Mouse (Mus musculus) liver, adult 2 months (tissue): ENCODE data around the gene Phf19. TPM values are rescaled to one million over a fixed set of nuclear protein-coding genes. Genes with fewer than 3 reads are reported as not detected.

Experiments used
- DNase-seq: peaks from one replicate; pipeline ENCODE4 v3.0.0-alpha.2; 2011; ENCODE audit warnings: low read depth, low spot score; ENCODE audit errors: extremely low read depth
- H3K27ac ChIP-seq: fragments of 200-500 bp; replicated peaks from 2 replicates; pipeline ENCODE4 v1.5.1; 2012; ENCODE audit warnings: low read depth, mild to moderate bottlenecking, control low read depth, inconsistent platforms, low read length; ENCODE audit not compliant: insufficient read depth
- H3K27me3 ChIP-seq: fragments of 200-500 bp; 2 replicates; pipeline ENCODE4 v1.6.1; 2012; ENCODE audit warnings: mild to moderate bottlenecking, moderate library complexity, low read length, inconsistent platforms; ENCODE audit not compliant: control insufficient read depth, insufficient read depth
- H3K36me3 ChIP-seq: fragments of 200-500 bp; 2 replicates; pipeline ENCODE4 v1.6.1; 2012; ENCODE audit warnings: low read length, inconsistent platforms; ENCODE audit not compliant: control insufficient read depth, insufficient read depth
- H3K4me1 ChIP-seq: fragments of 200-500 bp; 2 replicates; pipeline ENCODE4 v1.6.1; 2011; ENCODE audit warnings: low read length; ENCODE audit not compliant: control insufficient read depth, insufficient read depth
- H3K4me3 ChIP-seq: fragments of 200-500 bp; 2 replicates; pipeline ENCODE4 v1.5.1; 2011; ENCODE audit warnings: low read depth, mild to moderate bottlenecking, control low read depth, low read length, moderate library complexity; ENCODE audit not compliant: insufficient read depth
- H3K79me2 ChIP-seq: fragments of 200-500 bp; 2 replicates; pipeline ENCODE4 v1.6.1; 2012; ENCODE audit warnings: inconsistent platforms, mild to moderate bottlenecking, low read length, moderate library complexity; ENCODE audit not compliant: control insufficient read depth, insufficient read depth
- H3K9ac ChIP-seq: fragments of 200-500 bp; 2 replicates; pipeline ENCODE4 v1.6.1; 2012; ENCODE audit warnings: low read depth, mild to moderate bottlenecking, control low read depth, inconsistent platforms, low read length
- CTCF ChIP-seq: fragments of 200-500 bp; IDR thresholded peaks from 2 replicates; pipeline ENCODE4 v1.5.1; 2011; ENCODE audit warnings: low read depth, low read length, control low read depth
- POLR2A ChIP-seq: fragments of 200-500 bp; IDR thresholded peaks from 2 replicates; pipeline ENCODE4 v1.6.1; 2011; ENCODE audit warnings: low read length, control low read depth; ENCODE audit not compliant: insufficient read depth; ENCODE audit errors: extremely low read depth
- WGBS: fragments of 180-500 bp; shearing (Covaris S2); methylation state at CpG from one replicate; pipeline ENCODE4 v1.1.7; 2018; 5-methylcytosine and 5-hydroxymethylcytosine counted together
- polyA plus RNA-seq: library from polyadenylated mRNA; depleted of rRNA; stranded (reverse); fragments of >200 nt; gene quantifications from 2 replicates; pipeline ENCODE4 v1.2.3, GENCODE M21; 2012
- total RNA-seq: library from RNA; depleted of rRNA; stranded (reverse); fragments of >200 nt; gene quantifications from 2 replicates; pipeline ENCODE4 v1.2.3, GENCODE M21; 2014

Gene Phf19
- total and polyA plus RNA-seq, 2 experiments: 0.21 to 0.55 TPM

DNA sequence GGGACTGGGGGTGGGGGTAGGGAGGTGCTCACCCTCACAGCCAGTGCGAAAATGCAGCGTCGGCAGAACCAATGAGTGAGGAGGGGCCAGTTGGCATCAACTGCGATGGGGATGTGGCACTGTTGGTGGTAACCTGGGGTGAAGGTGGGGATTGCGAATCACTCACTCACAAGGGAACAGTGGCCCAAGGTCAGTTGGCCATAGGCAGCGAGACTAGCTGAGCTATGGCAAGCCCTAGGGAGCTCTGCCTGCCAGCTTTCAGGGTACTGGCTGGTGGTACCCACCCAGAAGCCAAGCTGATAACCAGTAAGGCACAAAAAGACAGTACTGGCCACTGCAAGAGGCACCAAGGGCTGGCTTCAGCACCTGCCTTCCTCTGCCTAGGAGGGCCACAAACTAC is 7.4 kb downstream of the Phf19 start:
- Histone ChIP-seq H3K9ac (no peak overlapping the region), H3K27me3 (no peaks in the 10 kb centered on the region), H3K4me1 (peaks cover 10% of the 10 kb centered on the region; the same call in 1 of the 2 replicates), H3K79me2 (no peaks in the 10 kb centered on the region), H3K27ac (no peak overlapping the region), H3K36me3 (no peaks in the 10 kb centered on the region), H3K4me3 (no peak overlapping the region)
- TF ChIP-seq CTCF (no peak), POLR2A (no peak)
- WGBS: 90% methylated on average over 6 of the region's 6 CpGs
- DNase-seq: no peak

DNA sequence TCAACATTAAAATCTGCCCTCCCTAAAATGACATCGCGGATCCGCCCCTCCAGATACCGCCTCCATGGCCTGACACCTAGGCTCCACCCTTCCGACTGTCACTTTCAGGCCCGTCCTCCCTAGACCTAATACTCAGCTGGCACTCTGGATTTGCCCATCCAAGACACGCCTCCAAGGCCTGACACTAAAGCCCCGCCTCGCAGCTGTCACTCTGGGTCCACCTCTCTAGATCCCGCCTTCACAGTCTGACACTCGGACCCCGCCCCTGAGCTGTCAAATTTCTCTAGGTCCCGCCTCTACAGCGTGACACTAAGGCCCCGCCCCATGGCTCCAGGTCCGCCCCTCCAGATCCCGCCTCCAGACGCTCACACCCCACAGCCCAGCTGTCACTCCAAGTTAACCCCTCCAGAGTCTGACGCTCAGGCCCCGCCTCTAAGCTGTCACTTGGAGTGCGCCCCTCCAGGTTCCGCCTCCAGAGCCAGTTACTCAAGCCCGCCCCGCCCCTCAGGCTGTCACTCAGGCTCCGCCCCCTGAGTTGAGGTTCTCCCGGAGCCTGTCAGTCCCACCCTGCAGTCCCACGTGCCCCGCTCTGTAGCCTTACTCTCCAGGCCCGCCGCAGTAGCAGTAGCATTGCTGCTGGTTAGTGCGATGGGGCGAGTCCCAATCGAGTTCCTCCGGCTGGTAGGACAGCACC is 8.8 kb downstream of the Phf19 start:
- WGBS: 2% methylated on average over 34 of the region's 34 CpGs

DNA sequence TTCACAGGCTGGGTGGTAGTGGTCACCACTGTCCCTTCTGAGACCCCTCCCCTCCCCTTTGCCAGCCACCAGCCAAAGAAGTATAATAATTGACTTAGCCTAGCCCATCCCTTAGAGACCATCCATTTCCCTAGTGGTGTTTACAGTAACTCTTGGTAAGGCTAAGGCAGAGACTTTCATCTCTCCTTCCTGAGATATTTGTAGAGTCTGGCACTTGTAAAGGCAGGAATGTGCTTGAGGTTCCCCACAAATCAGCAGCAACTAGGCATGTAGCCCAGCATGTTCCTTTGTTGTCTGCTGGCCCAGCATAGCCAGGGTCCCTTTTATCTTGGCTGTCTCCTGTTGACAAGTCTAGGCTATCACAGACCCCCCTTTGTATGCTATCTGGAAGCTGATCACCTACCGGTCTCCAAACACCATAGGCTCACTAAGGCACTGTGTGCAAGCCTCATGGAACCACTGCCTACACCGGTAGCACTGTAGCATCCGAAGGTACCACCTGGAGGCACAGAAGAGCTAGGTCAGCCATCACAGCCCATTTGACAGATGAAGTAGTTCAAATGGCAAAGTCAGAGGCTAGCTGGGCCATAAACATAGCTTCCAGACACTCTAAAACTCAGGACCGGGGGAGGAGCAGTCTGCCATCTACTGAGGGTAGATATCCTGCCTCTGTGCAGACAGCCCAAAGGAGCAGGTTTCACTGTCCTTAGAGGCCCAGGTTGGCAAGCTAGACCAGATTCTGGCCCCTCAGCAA is 10.0 kb downstream of the Phf19 start:
- Histone ChIP-seq H3K9ac (no peak overlapping the region), H3K27me3 (no peaks in the 10 kb centered on the region), H3K4me3 (no peak overlapping the region), H3K27ac (peak overlapping the region; percentile 59), H3K4me1 (peaks cover 10% of the 10 kb centered on the region; the same call in 1 of the 2 replicates), H3K79me2 (no peaks in the 10 kb centered on the region), H3K36me3 (no peaks in the 10 kb centered on the region)
- no peak for DNase-seq
- TF ChIP-seq POLR2A: no peak
- no peak for TF ChIP-seq CTCF
- 76% methylated on average over 4 of the region's 4 CpGs for WGBS

More for the DNA sequence above, 8.8 kb downstream of the Phf19 start:
- H3K4me1 ChIP-seq: peaks cover 10% of the 10 kb centered on the region; the same call in 1 of the 2 replicates
- no peaks in the 10 kb centered on the region for H3K79me2 ChIP-seq
- no peaks in the 10 kb centered on the region for H3K36me3 ChIP-seq
- H3K9ac ChIP-seq: peak overlapping the region; percentile 48
- H3K27ac ChIP-seq: 0 out of 2 replicates have a peak overlapping the region, but pooled peaks have one; percentile 3
- H3K4me3 ChIP-seq: peak overlapping the region; percentile 33
- TF ChIP-seq POLR2A: peak; percentile 61; the same call in 1 of the 2 replicates
- TF ChIP-seq CTCF: no peak
- no peaks in the 10 kb centered on the region for H3K27me3 ChIP-seq
- DNase-seq: peak; percentile 99

DNA sequence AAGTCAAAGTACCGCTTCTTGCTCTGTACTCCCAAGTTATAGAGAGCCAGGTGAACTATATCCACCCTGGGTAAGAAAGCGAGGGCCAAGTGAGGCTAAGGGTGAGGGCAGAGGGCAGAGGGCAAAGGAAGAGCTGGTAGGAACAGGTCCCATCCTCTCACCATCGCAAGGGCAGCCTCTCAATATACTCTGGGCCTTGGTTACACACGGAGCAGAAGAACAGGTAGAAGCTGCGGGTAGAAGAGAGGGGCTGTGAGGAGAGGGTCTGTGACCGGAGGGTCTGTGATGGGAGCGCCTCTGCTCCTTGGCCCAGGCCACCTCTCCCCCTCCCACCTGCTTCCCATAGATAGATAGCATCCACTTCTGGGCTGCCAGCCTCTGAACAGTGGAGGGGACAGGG is 10.6 kb downstream of the Phf19 start:
- Histone ChIP-seq H3K79me2 (no peaks in the 10 kb centered on the region), H3K9ac (peak overlapping the region; percentile 4; the same call in 1 of the 2 replicates), H3K4me1 (peaks cover 10% of the 10 kb centered on the region; the same call in 1 of the 2 replicates), H3K27me3 (no peaks in the 10 kb centered on the region), H3K27ac (peak overlapping the region; percentile 67), H3K36me3 (no peaks in the 10 kb centered on the region), H3K4me3 (no peak overlapping the region)
- TF ChIP-seq POLR2A (no peak), CTCF (no peak)
- DNase-seq: peak; percentile 82
- WGBS: 57% methylated on average over 7 of the region's 7 CpGs

DNA sequence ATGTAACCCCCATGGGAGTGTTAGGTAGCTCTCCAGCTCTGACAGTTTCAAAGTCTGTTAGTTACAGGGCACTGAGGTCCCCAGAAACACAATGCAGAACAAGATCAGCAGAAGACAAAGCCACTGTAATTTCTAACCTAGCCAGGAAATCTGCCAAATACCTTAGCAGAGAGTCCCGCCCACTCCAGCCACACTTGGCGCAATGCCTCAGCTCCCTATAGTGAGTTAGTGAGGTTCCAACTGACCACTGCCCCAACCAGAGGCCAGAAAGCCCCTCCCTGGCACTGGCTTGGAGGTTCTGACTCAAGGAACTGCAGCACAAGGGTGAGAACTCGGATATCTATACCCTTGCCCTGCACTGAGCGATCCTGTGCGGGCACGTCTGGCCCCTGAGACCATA is 11.1 kb downstream of the Phf19 start:
- no peaks in the 10 kb centered on the region for H3K79me2 ChIP-seq
- no peak overlapping the region for H3K4me3 ChIP-seq
- H3K27ac ChIP-seq: peak overlapping the region; percentile 67
- H3K4me1 ChIP-seq: peaks cover 10% of the 10 kb centered on the region; the same call in 1 of the 2 replicates
- 42% methylated on average over 6 of the region's 6 CpGs for WGBS
- TF ChIP-seq CTCF (no peak), POLR2A (no peak)
- H3K36me3 ChIP-seq: no peaks in the 10 kb centered on the region
- no peaks in the 10 kb centered on the region for H3K27me3 ChIP-seq
- H3K9ac ChIP-seq: peak overlapping the region; percentile 4; the same call in 1 of the 2 replicates
- peak; percentile 52 for DNase-seq
